Mouse (Mus musculus): ENCODE data around the gene Acat2.
"Not testable (repeated sequence)": the region's sequence is repeated elsewhere in the genome, so short reads cannot be mapped to it uniquely, and the experiment has no call there.

Acat2 gene

DNA sequence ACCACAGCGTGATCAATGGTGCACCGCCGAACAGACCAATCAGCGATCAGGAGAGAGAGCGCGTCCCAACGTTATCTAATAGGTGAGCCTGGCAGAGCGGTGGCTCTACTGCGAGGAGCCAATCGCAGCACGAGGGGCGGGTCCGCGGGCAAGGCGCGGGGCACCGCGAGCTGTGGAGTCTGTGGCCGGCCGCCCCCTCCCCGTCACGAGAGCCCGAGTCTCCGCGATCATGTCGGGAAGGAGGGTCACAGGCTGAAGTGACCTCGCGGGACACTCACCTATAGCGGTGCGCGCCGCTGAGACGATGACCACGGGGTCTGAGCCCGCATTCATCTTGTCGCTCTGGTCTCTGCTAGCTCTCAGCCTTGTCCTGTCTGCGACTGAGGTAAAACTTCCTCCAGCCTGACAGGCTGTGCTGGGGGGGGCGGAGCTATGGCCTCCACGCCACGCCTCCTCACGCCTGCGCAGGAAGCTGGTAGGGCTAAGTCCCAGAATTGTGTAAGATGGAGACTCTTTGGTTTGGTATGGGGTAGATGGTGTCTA lies at the start of gene Acat2:
Acat2 (minus strand) TSS at position 417 of the 543 bp plus-strand sequence.
- DNase-seq (ENCODE audit: low read depth, low spot score) = peak; percentile 95

DNA sequence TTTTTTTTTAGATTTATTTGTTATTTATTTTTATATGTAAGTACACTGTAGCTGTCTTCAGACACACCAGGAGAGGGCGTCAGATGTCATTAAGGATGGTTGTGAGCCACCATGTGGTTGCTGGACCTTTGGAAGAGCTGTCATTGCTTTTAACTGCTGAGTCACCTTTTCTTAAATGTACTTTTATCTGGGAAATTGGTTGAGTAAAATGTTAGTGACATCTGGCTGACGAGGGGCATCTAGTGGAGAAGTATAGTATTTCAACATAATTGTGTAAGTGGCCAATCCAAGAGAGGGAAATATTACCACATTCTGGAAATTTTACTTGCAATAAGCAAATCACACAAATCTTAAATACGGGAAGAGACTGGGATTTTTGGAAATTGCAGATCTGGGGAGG lies 49.3 kb upstream of the Acat2 start:
- DNase-seq (ENCODE audit: low read depth, low spot score) = peak; percentile 70

DNA sequence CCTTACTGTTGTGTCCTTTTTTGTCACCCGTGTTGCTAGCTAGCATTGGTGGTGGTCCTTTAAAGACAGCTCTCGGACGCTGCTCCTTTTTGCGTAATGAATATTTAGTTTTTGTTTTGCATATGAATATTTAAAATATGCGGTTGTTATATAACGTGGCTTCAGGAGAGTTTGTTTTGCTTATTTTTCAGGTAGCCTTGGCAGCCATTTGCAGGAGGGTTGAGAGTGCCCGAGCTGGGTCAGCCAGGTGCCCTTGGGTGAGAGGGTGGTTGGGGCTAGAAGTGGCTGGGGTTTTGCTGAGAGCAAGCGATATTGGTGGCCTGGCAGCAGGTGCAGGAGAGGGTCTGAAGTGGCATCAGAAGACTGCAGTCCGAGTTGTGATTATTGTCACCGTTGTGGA lies 48.0 kb upstream of the Acat2 start:
- peak; percentile 10 for DNase-seq (ENCODE audit: low read depth, low spot score)

DNA sequence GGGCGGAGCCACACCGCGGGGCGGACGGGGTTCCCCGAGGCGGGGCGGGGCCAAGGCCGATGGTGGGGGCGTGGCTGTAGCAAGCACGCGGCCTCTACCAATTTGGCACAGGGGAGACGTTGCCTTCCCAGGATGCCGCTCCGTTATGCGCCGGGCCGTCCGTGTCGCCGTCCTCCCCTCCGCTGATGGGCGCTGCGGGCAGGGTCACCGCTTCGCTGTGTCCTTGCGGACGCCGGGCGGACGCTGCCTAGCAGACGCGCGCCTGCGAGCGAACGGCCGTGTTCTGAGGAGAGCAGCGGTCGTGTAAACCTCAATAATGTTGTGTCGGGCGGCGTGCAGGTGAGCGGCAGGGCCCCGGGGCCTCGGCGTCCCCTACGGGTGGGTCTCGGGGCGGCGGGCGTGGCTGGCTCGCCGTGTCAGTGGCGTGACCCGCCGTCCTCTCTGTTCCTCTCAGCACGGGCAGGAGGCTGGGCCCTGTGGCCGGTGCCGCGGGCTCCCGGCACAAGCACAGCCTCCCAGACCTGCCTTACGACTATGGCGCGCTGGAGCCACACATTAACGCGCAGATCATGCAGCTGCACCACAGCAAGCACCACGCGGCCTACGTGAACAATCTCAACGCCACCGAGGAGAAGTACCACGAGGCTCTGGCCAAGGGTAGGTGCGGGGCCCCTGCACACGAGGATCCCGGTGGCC lies 47.3 kb upstream of the Acat2 start:
- peak; percentile 97 for DNase-seq (ENCODE audit: low read depth, low spot score)

DNA sequence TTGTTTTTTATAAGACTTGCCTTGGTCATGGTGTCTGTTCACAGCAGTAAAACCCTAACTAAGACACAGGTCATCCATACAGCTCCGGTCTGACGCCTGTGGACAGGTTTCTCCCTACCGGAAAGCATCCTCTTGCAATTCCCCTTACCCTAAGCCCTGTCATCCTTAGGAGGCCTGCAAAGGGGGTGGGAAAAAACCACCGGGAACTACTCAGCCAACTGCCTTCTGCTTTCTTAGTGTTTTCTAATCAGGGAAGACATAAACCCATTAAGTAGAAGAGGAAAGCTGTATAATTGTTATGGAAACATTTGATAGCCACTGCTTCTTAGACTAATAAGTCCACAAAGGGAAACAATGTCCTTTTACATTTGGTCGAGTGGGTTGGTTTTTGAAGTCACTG lies 46.4 kb upstream of the Acat2 start:
- no peak for DNase-seq (ENCODE audit: low read depth, low spot score)

DNA sequence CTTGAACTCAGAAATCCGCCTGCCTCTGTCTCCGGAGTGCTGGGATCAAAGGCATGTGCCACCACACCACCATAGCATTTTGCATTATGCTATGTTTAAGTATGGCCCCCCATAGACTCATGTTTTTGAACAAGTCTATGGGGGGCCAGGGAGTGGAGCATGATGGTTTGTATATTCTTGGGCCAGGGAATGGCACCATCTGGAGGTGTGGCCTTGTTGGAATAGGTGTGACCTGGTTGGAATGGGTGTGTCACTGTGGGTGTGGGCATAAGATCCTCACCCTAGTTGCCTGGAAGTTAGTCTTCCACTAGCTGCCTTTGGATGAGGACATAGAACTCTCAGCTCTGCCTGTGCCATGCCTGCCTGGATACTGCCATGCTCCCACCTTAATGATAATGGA lies 46.0 kb upstream of the Acat2 start, which contains the start of gene Sod2:
Sod2 (plus strand) TSS at position 301 of the 400 bp plus-strand sequence.
- not testable (repeated sequence) for DNase-seq (ENCODE audit: low read depth, low spot score)

DNA sequence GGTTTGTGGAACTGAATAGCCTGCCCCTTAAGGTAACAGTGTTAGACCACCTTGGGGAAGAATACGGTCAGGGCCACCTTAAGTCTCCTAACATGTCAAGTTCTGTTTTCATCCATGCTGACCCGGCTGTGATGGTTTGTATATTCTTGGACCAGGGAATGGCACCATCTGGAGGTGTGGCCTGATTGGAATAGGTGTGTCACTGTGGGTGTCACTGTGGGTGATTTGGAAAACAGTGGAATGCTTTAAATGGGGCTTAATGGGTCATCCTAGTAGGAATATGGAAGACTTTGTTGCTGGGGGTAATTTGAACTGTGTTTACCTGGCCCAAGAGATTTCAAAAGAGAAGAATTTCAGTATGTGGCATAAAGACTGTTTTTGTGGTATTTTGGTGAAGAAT lies 43.9 kb upstream of the Acat2 start:
- DNase-seq (ENCODE audit: low read depth, low spot score) = not testable (repeated sequence)

DNA sequence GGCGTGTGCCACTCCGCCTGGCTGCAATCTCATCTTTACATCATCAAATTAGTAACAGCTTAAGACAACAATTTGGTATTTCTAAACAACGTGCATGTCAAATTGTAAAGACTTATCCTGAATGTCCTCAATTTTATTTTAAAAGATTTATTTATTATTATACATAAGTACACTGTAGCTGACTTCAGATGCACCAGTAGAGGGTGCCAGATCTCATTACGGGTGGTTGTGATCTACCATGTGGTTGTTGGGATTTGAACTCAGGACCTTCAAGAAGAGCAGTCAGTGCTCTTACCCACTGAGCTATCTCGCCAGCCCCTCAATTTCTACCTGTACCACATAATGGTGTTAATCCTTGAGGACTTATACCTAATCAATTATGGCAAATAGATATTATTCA lies 41.7 kb upstream of the Acat2 start:
- not testable (repeated sequence) for DNase-seq (ENCODE audit: low read depth, low spot score)

DNA sequence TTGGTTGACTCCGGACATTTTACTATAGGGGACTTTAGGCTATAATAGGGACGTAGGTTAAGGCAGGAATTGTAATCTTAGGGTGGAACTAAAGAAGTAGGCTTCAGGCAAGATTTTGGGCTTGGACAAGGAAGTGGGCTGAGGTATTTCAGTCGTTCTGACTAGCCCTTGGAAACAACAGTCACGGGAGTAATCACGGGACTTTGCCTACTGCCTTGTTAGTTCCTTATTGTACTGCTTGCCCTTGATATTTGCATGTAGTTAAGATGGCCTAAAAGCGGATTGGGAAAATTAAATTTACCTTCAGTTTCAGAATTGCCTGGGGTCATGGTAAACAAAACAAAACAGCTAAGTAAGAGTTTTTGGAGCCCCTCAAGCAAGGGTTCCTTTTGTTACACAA lies 38.5 kb upstream of the Acat2 start:
- DNase-seq (ENCODE audit: low read depth, low spot score) = no peak

DNA sequence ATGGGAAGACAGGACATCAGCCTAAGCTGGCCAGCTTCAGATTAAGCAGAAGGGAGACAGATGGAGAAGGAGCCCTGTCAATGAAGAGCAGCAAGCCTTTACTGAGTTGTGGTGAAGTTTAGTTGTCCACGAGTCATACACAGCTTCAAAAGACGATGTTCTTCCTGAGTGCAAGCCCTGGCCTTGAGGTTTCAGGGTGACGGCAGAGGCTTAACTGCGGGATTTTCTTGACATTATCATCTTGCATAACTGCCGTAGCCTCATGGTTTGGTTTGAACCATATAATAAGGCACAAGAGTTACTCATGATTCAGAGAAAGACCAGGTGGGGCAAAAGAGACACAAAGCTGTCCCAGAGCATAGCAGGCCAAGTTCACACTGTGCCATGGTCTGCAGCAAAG lies 37.3 kb upstream of the Acat2 start:
- no peak for DNase-seq (ENCODE audit: low read depth, low spot score)

DNA sequence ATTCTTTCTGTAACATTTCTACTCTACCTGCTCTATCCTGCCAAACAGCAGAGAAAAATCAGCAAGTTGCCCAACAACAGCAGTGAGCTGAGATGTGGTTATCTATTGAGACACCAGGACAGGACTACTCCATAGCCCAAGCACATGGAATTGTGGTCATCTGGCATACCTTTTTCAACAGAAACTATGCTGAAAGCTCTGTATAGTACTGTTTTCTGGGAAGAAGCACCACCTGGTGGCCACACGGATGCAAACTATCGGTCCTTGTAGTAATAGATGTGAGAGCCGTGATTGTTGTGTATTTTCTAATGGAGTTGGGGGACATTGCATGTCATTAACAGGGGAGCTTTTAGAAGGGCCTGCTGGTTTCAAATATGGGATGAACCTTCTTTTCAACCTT lies 35.8 kb upstream of the Acat2 start:
- DNase-seq (ENCODE audit: low read depth, low spot score) = peak; percentile 24

DNA sequence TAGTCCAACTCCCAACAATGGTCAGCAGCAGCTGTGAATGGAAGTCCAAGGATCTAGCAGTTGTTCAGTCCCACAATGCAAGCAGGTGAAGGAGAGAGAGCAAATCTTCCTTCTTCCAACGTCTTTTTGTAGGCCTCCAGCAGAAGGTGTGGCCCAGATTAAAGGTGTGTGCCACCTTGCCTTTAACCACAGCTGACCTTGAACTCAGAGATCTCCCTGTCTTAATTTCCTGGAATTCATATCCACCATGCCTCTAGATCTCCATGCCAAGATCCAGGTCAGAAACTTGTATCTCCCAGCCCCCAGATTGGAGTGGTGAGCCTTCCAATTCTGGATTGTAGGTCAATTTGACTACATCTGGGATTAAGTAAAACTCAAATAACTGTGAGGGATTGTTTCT lies 33.5 kb upstream of the Acat2 start, which contains the start of gene Wtap:
Wtap (minus strand) TSS at position 101 of the 400 bp plus-strand sequence.
- no peak for DNase-seq (ENCODE audit: low read depth, low spot score)

DNA sequence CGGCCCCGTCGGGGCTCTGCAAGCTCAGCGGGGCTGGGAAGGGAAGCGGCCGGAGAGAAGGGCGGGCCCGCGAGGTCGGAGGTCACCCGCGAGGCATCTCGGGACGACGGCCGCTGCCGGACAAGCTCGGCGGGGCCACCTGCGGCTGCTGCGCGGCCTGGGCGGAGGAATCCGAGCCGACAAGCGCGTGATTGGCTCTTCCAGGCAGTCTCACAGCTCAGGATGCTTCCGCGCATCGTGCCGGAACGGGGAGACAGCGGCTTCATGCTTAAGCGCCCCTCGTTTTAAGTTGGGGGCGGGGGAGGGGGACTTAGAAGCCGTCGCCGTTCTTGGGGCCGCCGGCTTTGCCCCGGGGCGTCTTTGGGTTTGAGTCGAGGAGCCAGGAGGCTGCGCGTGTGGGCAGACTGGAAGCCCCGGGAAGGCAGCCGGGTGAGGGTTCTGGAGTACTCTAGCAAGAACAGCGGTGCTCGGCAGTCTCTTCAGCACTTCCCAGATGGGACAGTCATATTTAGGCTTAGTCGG lies 32.0 kb upstream of the Acat2 start:
- DNase-seq (ENCODE audit: low read depth, low spot score) = peak; percentile 94

DNA sequence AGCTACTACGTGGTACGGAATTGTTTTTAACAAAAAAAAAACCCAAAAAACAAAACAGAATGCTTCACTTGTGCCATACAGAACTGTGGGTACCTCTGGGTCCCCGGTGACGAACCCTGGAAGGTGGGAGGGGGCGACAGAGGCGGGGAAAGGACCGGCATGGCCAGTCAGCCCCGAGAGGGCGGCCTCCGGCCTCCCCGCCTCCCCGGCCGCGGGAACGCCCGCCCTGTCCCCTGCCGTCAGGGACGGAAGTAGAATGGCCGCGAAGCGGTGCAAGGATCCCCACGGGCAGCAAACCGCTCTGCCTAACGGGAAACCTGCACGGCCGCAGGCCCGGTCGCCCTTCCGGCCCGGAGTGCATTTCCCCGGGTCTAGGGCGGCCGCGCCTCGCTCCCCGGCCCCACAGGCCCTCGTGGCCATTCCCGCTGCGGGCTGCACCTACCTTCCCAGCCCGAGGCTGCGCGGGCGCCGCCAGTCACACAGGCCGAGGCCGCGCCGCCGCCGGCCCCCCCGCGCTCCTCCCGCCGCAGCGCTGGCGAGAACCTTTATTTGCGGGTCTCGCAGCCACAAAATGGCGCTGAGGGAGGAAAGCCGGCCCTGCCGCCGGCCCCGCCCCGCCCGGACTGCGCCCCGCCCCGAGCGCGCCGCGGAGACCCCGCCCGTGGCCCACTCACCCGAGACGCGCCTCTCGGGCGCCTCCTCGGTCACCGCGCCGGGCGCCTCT lies 31.2 kb upstream of the Acat2 start:
- DNase-seq (ENCODE audit: low read depth, low spot score) = peak; percentile 86

DNA sequence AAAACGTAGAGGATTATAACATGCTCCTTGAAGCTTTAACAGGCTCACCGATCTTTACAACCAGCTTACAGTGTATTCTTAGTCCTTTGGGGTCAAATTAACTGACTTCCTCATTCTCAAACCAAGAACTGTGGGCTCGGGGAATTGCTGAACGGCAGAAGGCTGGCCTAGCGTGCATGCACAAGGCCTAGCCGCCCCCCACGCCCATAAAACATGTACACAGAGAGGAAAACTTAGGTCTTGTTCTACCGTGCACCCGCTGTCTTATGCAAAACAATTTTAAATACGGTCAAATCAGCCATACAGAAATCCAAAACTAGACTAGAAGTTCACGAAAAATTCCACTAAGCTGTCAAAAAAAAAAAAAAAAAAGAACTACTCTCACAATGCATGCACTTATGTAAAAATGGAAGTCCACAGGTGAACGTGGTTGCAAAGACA lies 30.7 kb upstream of the Acat2 start:
- no peak for DNase-seq (ENCODE audit: low read depth, low spot score)

DNA sequence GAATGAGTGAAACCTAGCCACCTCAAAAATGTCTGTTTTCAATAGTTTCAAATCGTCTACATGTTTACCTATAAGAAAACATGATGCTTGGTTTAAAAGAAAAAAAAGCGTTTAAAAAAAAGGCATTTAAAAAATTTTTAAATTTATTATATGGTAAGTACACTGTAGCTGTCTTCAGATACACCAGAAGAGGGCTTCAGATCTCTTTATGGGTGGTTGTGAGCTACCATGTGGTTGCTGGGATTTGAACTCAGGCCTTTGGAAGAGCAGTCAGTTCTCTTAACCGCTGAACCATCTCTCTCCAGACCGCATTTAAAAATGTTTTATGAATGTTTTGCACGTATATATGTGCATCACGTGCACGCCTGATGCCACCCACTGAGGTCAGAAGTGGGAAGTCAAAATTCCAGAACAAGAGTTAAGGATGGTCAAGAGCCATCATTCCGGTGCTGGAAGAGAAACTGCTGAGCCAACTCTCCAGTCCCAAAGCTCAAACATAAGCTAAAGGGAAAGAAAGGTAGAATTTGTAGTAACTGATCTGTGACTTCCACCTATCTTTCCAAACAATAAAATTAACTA lies 30.1 kb upstream of the Acat2 start:
- no peak for DNase-seq (ENCODE audit: low read depth, low spot score)

DNA sequence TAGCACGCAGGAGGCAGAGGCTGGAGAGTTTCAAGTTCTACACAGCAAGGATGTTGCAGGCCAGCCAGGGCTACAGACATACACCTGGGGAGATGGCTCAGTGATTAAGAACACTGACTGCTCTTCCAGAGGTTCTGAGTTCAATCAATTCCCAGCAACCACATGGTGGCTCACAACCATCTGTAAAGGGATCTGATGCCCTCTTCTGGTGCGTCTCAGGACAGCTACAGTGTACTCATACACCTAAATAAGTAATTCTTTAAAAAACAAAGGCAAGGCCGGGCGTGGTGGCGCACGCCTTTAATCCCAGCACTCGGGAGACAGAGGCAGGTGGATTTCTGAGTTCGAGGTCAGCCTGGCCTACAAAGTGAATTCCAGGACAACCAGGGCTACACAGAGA lies 27.5 kb upstream of the Acat2 start:
- not testable (repeated sequence) for DNase-seq (ENCODE audit: low read depth, low spot score)

DNA sequence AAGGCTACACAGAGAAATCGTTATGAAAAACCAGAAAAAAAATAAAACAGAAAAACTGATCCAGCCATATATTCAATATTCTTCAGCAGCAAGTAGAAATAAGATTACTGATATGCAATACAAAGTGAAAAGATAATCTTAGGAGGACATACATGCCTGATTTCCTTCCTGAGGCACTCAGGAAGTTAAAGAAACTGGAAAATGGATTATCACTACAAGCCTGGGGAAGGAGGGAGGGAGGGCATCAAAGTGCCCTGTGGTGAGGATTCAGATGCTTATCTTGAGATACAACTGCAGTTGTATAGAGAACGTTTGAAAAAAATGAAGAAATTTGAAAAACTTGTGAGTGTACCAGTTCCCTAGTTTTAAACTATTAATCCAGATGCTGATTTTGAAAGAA lies 23.4 kb upstream of the Acat2 start:
- no peak for DNase-seq (ENCODE audit: low read depth, low spot score)

DNA sequence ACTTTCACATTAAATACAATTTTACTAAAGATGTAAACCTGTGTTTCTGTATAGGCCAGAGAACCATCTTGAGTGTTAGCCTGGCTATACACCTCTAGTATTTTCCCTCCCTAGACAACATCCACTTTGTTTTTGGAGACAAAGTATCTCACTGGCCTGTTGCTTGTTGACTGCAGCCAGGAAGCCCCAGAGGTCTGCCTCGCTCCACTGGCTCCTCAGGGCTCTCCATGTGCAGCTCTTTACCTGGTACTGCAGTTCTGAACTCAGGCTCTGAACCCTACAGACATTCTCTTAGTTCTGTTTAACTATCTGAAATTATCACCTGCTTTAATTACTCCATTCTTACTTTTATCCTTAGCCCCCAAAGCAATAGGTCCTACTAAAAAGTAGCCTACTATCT lies 18.0 kb upstream of the Acat2 start:
- no peak for DNase-seq (ENCODE audit: low read depth, low spot score)

DNA sequence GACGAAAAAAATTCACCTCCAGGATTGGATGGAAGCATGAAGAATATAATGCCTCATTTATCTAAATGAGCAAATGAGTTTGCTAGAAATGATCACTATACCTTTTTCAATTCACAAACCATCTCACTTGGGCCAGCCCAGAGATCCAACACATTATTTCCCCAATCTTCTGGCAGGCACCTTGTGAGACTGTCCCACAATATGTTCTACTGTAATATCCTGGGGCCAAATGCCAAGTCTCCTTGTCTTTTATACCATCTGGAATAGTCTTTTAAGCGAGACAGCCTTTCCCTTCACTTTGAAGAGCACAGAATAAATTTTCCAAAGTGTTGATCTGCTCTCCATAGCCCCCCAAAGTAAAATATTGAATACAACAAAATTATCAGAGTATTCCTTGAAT lies 13.3 kb upstream of the Acat2 start:
- DNase-seq (ENCODE audit: low read depth, low spot score) = no peak

DNA sequence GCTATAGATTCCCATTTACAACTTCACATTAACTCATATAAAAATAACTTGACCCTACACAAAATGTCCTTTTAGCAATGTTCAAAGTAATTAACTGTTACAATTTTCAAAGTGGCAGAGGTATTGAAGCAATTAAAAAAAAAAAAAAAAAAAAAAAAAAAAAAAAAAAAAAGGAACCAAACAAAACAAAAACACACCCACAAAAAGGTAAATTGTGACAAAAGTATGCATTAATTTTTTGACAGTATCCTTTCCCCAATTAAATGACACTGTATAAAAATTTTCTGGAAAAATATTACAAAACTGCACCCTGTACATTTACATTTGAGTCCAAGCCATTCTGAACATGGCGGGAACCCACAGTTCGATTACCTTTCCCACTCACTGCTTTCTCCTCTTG lies 6.6 kb upstream of the Acat2 start:
- no peak for DNase-seq (ENCODE audit: low read depth, low spot score)

DNA sequence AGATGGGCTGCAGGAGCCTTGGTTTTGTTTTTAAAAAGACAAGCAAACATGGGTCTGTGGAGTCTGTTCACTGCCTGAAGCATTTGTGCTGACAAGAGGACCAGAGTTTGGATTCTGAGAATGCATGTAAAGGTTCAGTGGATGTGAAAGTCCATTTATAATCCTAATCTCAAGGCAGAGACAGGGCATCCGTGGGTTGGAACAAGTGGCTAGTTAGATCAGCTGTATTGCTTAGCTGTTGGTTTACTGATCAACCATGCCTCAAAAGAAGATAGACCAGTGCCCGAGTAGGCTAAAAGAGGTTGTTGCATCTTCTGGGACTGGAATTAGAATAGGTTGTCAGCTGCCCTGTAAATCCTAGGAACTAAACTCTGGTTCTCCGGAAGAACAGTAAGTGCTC lies 2.9 kb upstream of the Acat2 start:
- DNase-seq (ENCODE audit: low read depth, low spot score) = no peak

Measured in mesoderm, embryonic 11.5 days (tissue).